Mouse (Mus musculus) myocyte (in vitro differentiated cells): Measurements from ENCODE around the gene Lrp1. TPM values are rescaled to one million over a fixed set of nuclear protein-coding genes. Genes with fewer than 3 reads are reported as not detected.

Experiments used
- H3K27me3 ChIP-seq: one replicate; pipeline ENCODE4 v1.6.1; 2011; ENCODE audit not compliant: control insufficient read depth, insufficient read depth, insufficient read length
- H3K36me3 ChIP-seq: one replicate; pipeline ENCODE4 v1.6.1; 2011; ENCODE audit not compliant: control insufficient read depth, insufficient read depth
- H3K4me2 ChIP-seq: one replicate; pipeline ENCODE4 v1.6.1; 2011; ENCODE audit warnings: low read depth, control low read depth
- H3K4me3 ChIP-seq: one replicate; pipeline ENCODE4 v1.5.1; 2011; ENCODE audit warnings: mild to moderate bottlenecking, control low read depth, moderate library complexity
- H3K79me2 ChIP-seq: one replicate; pipeline ENCODE4 v1.6.1; 2011; ENCODE audit not compliant: control insufficient read depth, insufficient read depth
- H3ac ChIP-seq: one replicate; pipeline ENCODE4 v1.6.1; 2011; ENCODE audit not compliant: control insufficient read depth, insufficient read length
- CEBPB ChIP-seq: IDR thresholded peaks from 2 replicates; pipeline ENCODE4 v1.6.1; 2011; ENCODE audit warnings: mild to moderate bottlenecking, moderate library complexity; ENCODE audit not compliant: poor library complexity, insufficient read depth, severe bottlenecking
- E2F4 ChIP-seq: IDR thresholded peaks from one replicate; pipeline ENCODE4 v1.6.1; 2011; ENCODE audit warnings: mild to moderate bottlenecking, control low read depth, moderate library complexity; ENCODE audit not compliant: insufficient read depth
- MAX ChIP-seq: IDR thresholded peaks from one replicate; pipeline ENCODE4 v1.6.1; 2011; ENCODE audit warnings: low read depth, mild to moderate bottlenecking, control low read depth
- MYOD1 ChIP-seq, 3 experiments: IDR thresholded peaks; one replicate each; pipeline ENCODE4 v1.6.1; 2011; ENCODE audit warnings: control low read depth in 2 of 3, low read depth in 2 of 3, mild to moderate bottlenecking in 2 of 3, moderate library complexity in 1 of 3; ENCODE audit not compliant: insufficient read length in 2 of 3, control insufficient read depth in 1 of 3
- MYOG ChIP-seq, 3 experiments: IDR thresholded peaks; one replicate each; pipeline ENCODE4 v1.6.1; 2011; ENCODE audit warnings: control low read depth in 2 of 3, low read depth in 2 of 3, mild to moderate bottlenecking in 2 of 3; ENCODE audit not compliant: insufficient read length in 2 of 3, control insufficient read depth in 1 of 3, insufficient read depth in 1 of 3
- POLR2A ChIP-seq: IDR thresholded peaks from one replicate; pipeline ENCODE4 v1.6.1; 2011; ENCODE audit warnings: low read depth, mild to moderate bottlenecking, control low read depth, moderate library complexity; ENCODE audit not compliant: insufficient read length
- POLR2AphosphoS2 ChIP-seq: IDR thresholded peaks from one replicate; pipeline ENCODE4 v1.6.1; 2011; ENCODE audit warnings: low read depth, control low read depth; ENCODE audit not compliant: insufficient read length
- REST ChIP-seq: IDR thresholded peaks from one replicate; pipeline ENCODE4 v1.6.1; 2011; ENCODE audit warnings: mild to moderate bottlenecking, control low read depth, moderate library complexity; ENCODE audit not compliant: insufficient read depth, insufficient read length
- SRF ChIP-seq: IDR thresholded peaks from one replicate; pipeline ENCODE4 v1.6.1; 2011; ENCODE audit warnings: low read depth; ENCODE audit not compliant: control insufficient read depth, insufficient read length
- TCF12 ChIP-seq: IDR thresholded peaks from one replicate; pipeline ENCODE4 v1.6.1; 2011; ENCODE audit warnings: mild to moderate bottlenecking, control low read depth; ENCODE audit not compliant: poor library complexity, insufficient read depth, severe bottlenecking
- TCF3 ChIP-seq: IDR thresholded peaks from one replicate; pipeline ENCODE4 v1.6.1; 2011; ENCODE audit warnings: low read depth, control low read depth; ENCODE audit not compliant: insufficient read length
- USF1 ChIP-seq: IDR thresholded peaks from one replicate; pipeline ENCODE4 v1.6.1; 2011; ENCODE audit warnings: low read depth, mild to moderate bottlenecking, control low read depth, moderate library complexity
- polyA plus RNA-seq: library from polyadenylated mRNA; unstranded; fragments of >200 nt; fragmentation: generic; extraction: Trizol; gene quantifications from one replicate; pipeline ENCODE4 v1.2.1, GENCODE M21; 2012; ENCODE audit warnings: missing spikeins

Gene Lrp1
- polyA plus RNA-seq, 1 experiment: 244 TPM

DNA sequence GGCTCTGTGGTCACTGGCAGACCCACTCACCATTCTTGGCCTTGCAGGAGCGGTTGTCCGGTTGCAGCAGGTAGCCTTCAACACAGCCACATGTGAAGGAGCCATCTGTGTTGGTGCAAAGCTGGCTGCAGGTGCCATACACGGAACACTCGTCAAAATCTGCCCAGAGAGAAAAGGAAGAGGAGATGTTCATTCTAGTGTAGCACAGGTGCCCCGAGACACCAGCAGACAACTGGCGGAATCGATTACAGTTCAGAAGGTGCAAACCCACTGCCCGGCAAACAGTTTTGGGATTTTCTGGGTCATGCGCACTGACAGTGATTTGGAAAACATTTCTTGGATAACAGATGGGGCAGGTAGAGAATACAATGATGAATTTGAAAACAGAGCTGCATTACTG is 15.2 kb downstream of the Lrp1 start:
- no peak overlapping the region for H3K4me2 ChIP-seq
- H3K27me3 ChIP-seq: no peaks in the 10 kb centered on the region
- no peak overlapping the region for H3K4me3 ChIP-seq
- no peak overlapping the region for H3ac ChIP-seq
- peaks cover 5% of the 10 kb centered on the region for H3K79me2 ChIP-seq
- TF ChIP-seq E2F4 (no peak), SRF (no peak), USF1 (no peak), POLR2A (no peak), MYOG (IDR thresholded peaks at IDR 0.05; ENCODE audit: control insufficient read depth in 1 of 3, insufficient read depth in 1 of 3, insufficient read length in 2 of 3, low read depth in 2 of 3) (no peak), MYOD1 (IDR thresholded peaks at IDR 0.05; ENCODE audit: control insufficient read depth in 1 of 3, insufficient read length in 2 of 3, low read depth in 2 of 3) (no peak), POLR2AphosphoS2 (no peak), REST (no peak), CEBPB (no peak)
- peaks cover 38% of the 10 kb centered on the region for H3K36me3 ChIP-seq

DNA sequence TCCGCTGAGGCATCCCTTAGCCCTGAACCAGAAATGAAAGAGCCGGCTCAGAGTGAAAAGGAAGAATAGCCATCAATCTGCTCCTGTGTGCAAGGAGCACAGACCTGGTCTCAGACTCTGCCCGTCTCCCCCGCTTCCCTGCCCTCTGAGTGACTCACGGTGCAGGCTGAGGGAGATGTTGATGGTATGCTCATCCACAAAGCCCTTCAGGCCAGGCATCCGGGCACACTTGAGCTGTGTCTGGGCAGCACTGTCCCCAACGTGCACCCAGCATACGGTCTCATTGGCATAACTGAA is 15.7 kb downstream of the Lrp1 start:
- H3K36me3 ChIP-seq: peaks cover 37% of the 10 kb centered on the region
- peak overlapping the region; percentile 60 for H3K4me2 ChIP-seq
- no peak overlapping the region for H3K4me3 ChIP-seq
- H3ac ChIP-seq: no peak overlapping the region
- no peaks in the 10 kb centered on the region for H3K27me3 ChIP-seq
- H3K79me2 ChIP-seq: peaks cover 5% of the 10 kb centered on the region
- TF ChIP-seq POLR2AphosphoS2 (no peak), E2F4 (no peak), TCF12 (no peak), TCF3 (no peak), MYOD1 (IDR thresholded peaks at IDR 0.05; ENCODE audit: control insufficient read depth in 1 of 3, insufficient read length in 2 of 3, low read depth in 2 of 3) (no peak), MYOG (IDR thresholded peaks at IDR 0.05; ENCODE audit: control insufficient read depth in 1 of 3, insufficient read depth in 1 of 3, insufficient read length in 2 of 3, low read depth in 2 of 3) (no peak), SRF (no peak)

GRCm38 (mm10) chr10:127604465-127605250 is 16.3 kb downstream of the Lrp1 start:
- Histone ChIP-seq H3K27me3 (no peaks in the 10 kb centered on the region), H3K4me3 (no peak overlapping the region), H3ac (no peak overlapping the region), H3K36me3 (peaks cover 32% of the 10 kb centered on the region), H3K4me2 (peak overlapping the region; percentile 60), H3K79me2 (peaks cover 9% of the 10 kb centered on the region)
- TF ChIP-seq SRF (peak; percentile 30), TCF12 (no peak), POLR2AphosphoS2 (no peak), REST (no peak), MYOG (IDR thresholded peaks at IDR 0.05; ENCODE audit: control insufficient read depth in 1 of 3, insufficient read depth in 1 of 3, insufficient read length in 2 of 3, low read depth in 2 of 3) (peak in 2 of 3 experiments; percentile 28 to 84), TCF3 (no peak), E2F4 (no peak), MAX (no peak), CEBPB (peak; percentile 44; the same call in 1 of the 2 replicates), USF1 (no peak), POLR2A (no peak), MYOD1 (IDR thresholded peaks at IDR 0.05; ENCODE audit: control insufficient read depth in 1 of 3, insufficient read length in 2 of 3, low read depth in 2 of 3) (peak in 2 of 3 experiments; percentile 69 to 79)

GRCm38 (mm10) chr10:127603437-127604371 is 17.2 kb downstream of the Lrp1 start:
- Histone ChIP-seq H3K79me2 (peaks cover 16% of the 10 kb centered on the region), H3K36me3 (peaks cover 29% of the 10 kb centered on the region), H3K4me3 (no peak overlapping the region), H3ac (no peak overlapping the region), H3K27me3 (no peaks in the 10 kb centered on the region), H3K4me2 (peak overlapping the region; percentile 60)
- no peak for TF ChIP-seq USF1
- TF ChIP-seq REST: no peak
- TF ChIP-seq MYOD1 (IDR thresholded peaks at IDR 0.05; ENCODE audit: control insufficient read depth in 1 of 3, insufficient read length in 2 of 3, low read depth in 2 of 3): no peak
- TF ChIP-seq E2F4: no peak
- no peak for TF ChIP-seq CEBPB
